Mouse (Mus musculus): ENCODE data around the gene Entpd2. TPM values are rescaled to one million over a fixed set of nuclear protein-coding genes. Genes with fewer than 3 reads are reported as not detected.

The Entpd2 gene
- total and polyA plus RNA-seq, 3 experiments: not detected

GRCm38 (mm10) chr2:25373431-25373830 is 22.2 kb upstream of the Entpd2 start (continued):
- no peak for TF ChIP-seq SMC3 (IDR thresholded peaks at IDR 0.05; ENCODE audit: low read depth, low read length)
- no peak for TF ChIP-seq TAL1 (IDR thresholded peaks at IDR 0.05; ENCODE audit: low read length)

DNA sequence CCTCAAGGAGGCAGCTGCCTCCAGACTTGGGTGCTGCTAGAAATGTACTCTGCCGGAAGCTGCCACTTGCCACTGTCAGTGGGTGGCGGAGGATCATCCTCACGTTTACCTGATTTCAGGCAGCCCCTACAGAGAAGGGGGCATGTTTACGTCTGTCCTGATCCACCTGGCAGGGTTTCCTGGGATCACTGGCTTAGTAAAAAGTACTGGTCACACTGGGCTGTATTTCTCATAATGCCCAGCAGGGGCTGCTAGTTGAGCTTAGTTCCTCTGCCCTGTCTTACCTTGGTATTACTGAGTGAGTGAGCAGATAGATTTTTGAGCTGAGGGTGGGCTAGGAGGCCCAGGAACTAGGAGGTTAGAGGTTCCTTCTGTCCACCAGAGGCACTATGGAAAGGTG is 19.1 kb upstream of the Entpd2 start:
- Histone ChIP-seq H3K36me3 (ENCODE audit: control insufficient read depth in 1 of 2, insufficient read depth in 2 of 2, low read length in 2 of 2) (peaks cover 0 to 3% of the 10 kb centered on the region in 2 experiments; a peak in 3 of 4 replicates), H3K27ac (ENCODE audit: control insufficient read depth, low read depth, low read length) (no peak overlapping the region), H3K27me3 (ENCODE audit: control insufficient read depth in 1 of 2, insufficient read depth in 2 of 2, low read length in 2 of 2) (no peaks in the 10 kb centered on the region), H3K79me2 (ENCODE audit: control insufficient read depth, insufficient read depth, low read length, poor library complexity) (peaks cover 18% of the 10 kb centered on the region), H3K9me3 (replicated peaks; ENCODE audit: insufficient read depth, low read length) (no peaks in the 10 kb centered on the region), H3K4me3 (ENCODE audit: control insufficient read depth in 1 of 2, insufficient read depth in 1 of 2, low read depth in 2 of 2, low read length in 2 of 2) (no peak overlapping the region), H3K4me1 (ENCODE audit: control insufficient read depth in 1 of 2, insufficient read depth in 2 of 2, low read length in 2 of 2) (peaks cover 0 to 10% of the 10 kb centered on the region in 2 experiments; a peak in 2 of 4 replicates), H3K9ac (ENCODE audit: control insufficient read depth, low read depth, low read length, poor library complexity, severe bottlenecking) (no peak overlapping the region)
- DNase-seq (ENCODE audit: low read depth, low spot score): peak; percentile 64
- TF ChIP-seq POLR2AphosphoS2 (IDR thresholded peaks at IDR 0.05; ENCODE audit: low read length): no peak
- TF ChIP-seq SIN3A (IDR thresholded peaks at IDR 0.05; ENCODE audit: low read length): 0 out of 2 replicates have a peak, but pooled peaks have one; percentile 20
- peak; percentile 52 to 91 (median 72) for TF ChIP-seq CTCF (IDR thresholded peaks at IDR 0.05 in 2 of 3, conservative IDR thresholded peaks at IDR 0.05 in 1 of 3; ENCODE audit: control insufficient read depth in 1 of 3, insufficient read depth in 1 of 3, low read depth in 2 of 3, low read length in 3 of 3, poor library complexity in 1 of 3, severe bottlenecking in 1 of 3)
- no peak for TF ChIP-seq TAL1 (IDR thresholded peaks at IDR 0.05; ENCODE audit: low read length)
- TF ChIP-seq GATA1 (IDR thresholded peaks at IDR 0.05; ENCODE audit: low read depth, low read length): no peak
- TF ChIP-seq BHLHE40 (IDR thresholded peaks at IDR 0.05; ENCODE audit: borderline replicate concordance, low read depth, low read length): no peak
- no peak for TF ChIP-seq ZKSCAN1 (IDR thresholded peaks at IDR 0.05; ENCODE audit: low read depth, low read length)
- no peak for TF ChIP-seq HCFC1 (IDR thresholded peaks at IDR 0.05; ENCODE audit: low read depth, low read length)
- TF ChIP-seq ELF1 (IDR thresholded peaks at IDR 0.05; ENCODE audit: low read depth, low read length): no peak
- no peak for TF ChIP-seq MAX (IDR thresholded peaks at IDR 0.05; ENCODE audit: low read length)
- TF ChIP-seq CHD2 (IDR thresholded peaks at IDR 0.05; ENCODE audit: low read length): no peak
- no peak for TF ChIP-seq USF2 (IDR thresholded peaks at IDR 0.05; ENCODE audit: borderline replicate concordance in 1 of 2, insufficient read depth in 1 of 2, low read depth in 1 of 2, low read length in 2 of 2)
- peak; percentile 26; the same call in 1 of the 2 replicates for TF ChIP-seq ZC3H11A (IDR thresholded peaks at IDR 0.05; ENCODE audit: low read depth, low read length)
- TF ChIP-seq POLR2AphosphoS5 (IDR thresholded peaks at IDR 0.05; ENCODE audit: borderline replicate concordance, low read depth, low read length): no peak
- TF ChIP-seq RAD21 (IDR thresholded peaks at IDR 0.05; ENCODE audit: low read depth, low read length): peak; percentile 46
- peak; percentile 56 for TF ChIP-seq SMC3 (IDR thresholded peaks at IDR 0.05; ENCODE audit: low read depth, low read length)
- TF ChIP-seq UBTF (IDR thresholded peaks at IDR 0.05; ENCODE audit: borderline replicate concordance, insufficient read depth, low read depth, low read length): no peak
- TF ChIP-seq USF1 (IDR thresholded peaks at IDR 0.05; ENCODE audit: low read depth, low read length): no peak

- Histone ChIP-seq H3K9me3 (replicated peaks; ENCODE audit: insufficient read depth, low read length) (no peaks in the 10 kb centered on the region), H3K4me3 (ENCODE audit: control insufficient read depth in 1 of 2, insufficient read depth in 1 of 2, low read depth in 2 of 2, low read length in 2 of 2) (no peak overlapping the region), H3K9ac (ENCODE audit: control insufficient read depth, low read depth, low read length, poor library complexity, severe bottlenecking) (no peak overlapping the region), H3K36me3 (ENCODE audit: control insufficient read depth in 1 of 2, insufficient read depth in 2 of 2, low read length in 2 of 2) (no peaks in the 10 kb centered on the region), H3K79me2 (ENCODE audit: control insufficient read depth, insufficient read depth, low read length, poor library complexity) (no peaks in the 10 kb centered on the region), H3K27ac (ENCODE audit: control insufficient read depth, low read depth, low read length) (no peak overlapping the region), H3K27me3 (ENCODE audit: control insufficient read depth in 1 of 2, insufficient read depth in 2 of 2, low read length in 2 of 2) (no peaks in the 10 kb centered on the region; a peak in 1 of 4 replicates), H3K4me1 (ENCODE audit: control insufficient read depth in 1 of 2, insufficient read depth in 2 of 2, low read length in 2 of 2) (no peaks in the 10 kb centered on the region)
- TF ChIP-seq POLR2AphosphoS5 (IDR thresholded peaks at IDR 0.05; ENCODE audit: borderline replicate concordance, low read depth, low read length): no peak
- no peak for TF ChIP-seq USF1 (IDR thresholded peaks at IDR 0.05; ENCODE audit: low read depth, low read length)
- no peak for TF ChIP-seq BHLHE40 (IDR thresholded peaks at IDR 0.05; ENCODE audit: borderline replicate concordance, low read depth, low read length)
- no peak for TF ChIP-seq HCFC1 (IDR thresholded peaks at IDR 0.05; ENCODE audit: low read depth, low read length)
- no peak for TF ChIP-seq NELFE (IDR thresholded peaks at IDR 0.05; ENCODE audit: low read depth, low read length)
- TF ChIP-seq GABPA (IDR thresholded peaks at IDR 0.05; ENCODE audit: low read depth, low read length): no peak
- no peak for TF ChIP-seq RAD21 (IDR thresholded peaks at IDR 0.05; ENCODE audit: low read depth, low read length)
- no peak for TF ChIP-seq MAX (IDR thresholded peaks at IDR 0.05; ENCODE audit: low read length)
- no peak for TF ChIP-seq NRF1 (IDR thresholded peaks at IDR 0.05; ENCODE audit: insufficient read depth, low read depth, low read length, poor library complexity, severe bottlenecking)
- TF ChIP-seq JUND (IDR thresholded peaks at IDR 0.05; ENCODE audit: low read depth, low read length): no peak
- TF ChIP-seq ZNF384 (IDR thresholded peaks at IDR 0.05; ENCODE audit: low read depth, low read length): no peak
- TF ChIP-seq E2F4 (IDR thresholded peaks at IDR 0.05; ENCODE audit: borderline replicate concordance, low read depth, low read length): no peak
- TF ChIP-seq GATA1 (IDR thresholded peaks at IDR 0.05; ENCODE audit: low read depth, low read length): no peak
- TF ChIP-seq POLR2A (IDR thresholded peaks at IDR 0.05; ENCODE audit: control insufficient read depth in 1 of 2, insufficient read depth in 1 of 2, low read depth in 1 of 2, low read length in 2 of 2, poor library complexity in 1 of 2): no peak
- TF ChIP-seq ZC3H11A (IDR thresholded peaks at IDR 0.05; ENCODE audit: low read depth, low read length): no peak
- no peak for TF ChIP-seq KAT2A (conservative IDR thresholded peaks at IDR 0.05; ENCODE audit: low read depth, low read length)
- DNase-seq (ENCODE audit: low read depth, low spot score): no peak
These were observed 11.2 kb upstream of the Entpd2 start for GRCm38 (mm10) chr2:25384492-25384891.
